Mouse (Mus musculus): ENCODE results near the gene Fcgr3.

Gene Fcgr3

GRCm38 (mm10) chr1:171050774-171051173 lies 14.0 kb downstream of the Fcgr3 start:
- DNase-seq (ENCODE audit: low read depth, low spot score), result no peak

GRCm38 (mm10) chr1:171049263-171049662 lies 15.5 kb downstream of the Fcgr3 start:
- DNase-seq (ENCODE audit: low read depth, low spot score), result no peak

GRCm38 (mm10) chr1:171046501-171046900 lies 18.2 kb downstream of the Fcgr3 start:
- DNase-seq (ENCODE audit: low read depth, low spot score), result no peak

- no peak for DNase-seq (ENCODE audit: low read depth, low spot score)
These were observed 19.7 kb downstream of the Fcgr3 start for GRCm38 (mm10) chr1:171045079-171045465.

- DNase-seq (ENCODE audit: low read depth, low spot score), result peak; percentile 71
These were observed 20.2 kb downstream of the Fcgr3 start for GRCm38 (mm10) chr1:171044365-171045078.

GRCm38 (mm10) chr1:171043594-171044153 lies 21.1 kb downstream of the Fcgr3 start:
- no peak for DNase-seq (ENCODE audit: low read depth, low spot score)

- no peak for DNase-seq (ENCODE audit: low read depth, low spot score)
These were observed 24.9 kb downstream of the Fcgr3 start for GRCm38 (mm10) chr1:171039880-171040279.

- DNase-seq (ENCODE audit: low read depth, low spot score), result no peak
These were observed 25.6 kb downstream of the Fcgr3 start for GRCm38 (mm10) chr1:171039135-171039534.

GRCm38 (mm10) chr1:171037861-171038721 lies 26.6 kb downstream of the Fcgr3 start:
- peak; percentile 70 for DNase-seq (ENCODE audit: low read depth, low spot score)

- DNase-seq (ENCODE audit: low read depth, low spot score), result peak; percentile 79
These were observed 28.0 kb downstream of the Fcgr3 start for GRCm38 (mm10) chr1:171036550-171037324.

- no peak for DNase-seq (ENCODE audit: low read depth, low spot score)
These were observed 29.1 kb downstream of the Fcgr3 start for GRCm38 (mm10) chr1:171035611-171036010.

- no peak for DNase-seq (ENCODE audit: low read depth, low spot score)
These were observed 30.5 kb downstream of the Fcgr3 start for GRCm38 (mm10) chr1:171034201-171034600.

- DNase-seq (ENCODE audit: low read depth, low spot score), result no peak
These were observed 31.0 kb downstream of the Fcgr3 start for GRCm38 (mm10) chr1:171033756-171034155.

- DNase-seq (ENCODE audit: low read depth, low spot score), result no peak
These were observed 31.5 kb downstream of the Fcgr3 start for GRCm38 (mm10) chr1:171033196-171033595.

GRCm38 (mm10) chr1:171032691-171033090 lies 32.0 kb downstream of the Fcgr3 start:
- DNase-seq (ENCODE audit: low read depth, low spot score), result no peak

- DNase-seq (ENCODE audit: low read depth, low spot score), result no peak
These were observed 33.0 kb downstream of the Fcgr3 start for GRCm38 (mm10) chr1:171031752-171032151.

- no peak for DNase-seq (ENCODE audit: low read depth, low spot score)
These were observed 45.3 kb downstream of the Fcgr3 start for GRCm38 (mm10) chr1:171019311-171019950.

- DNase-seq (ENCODE audit: low read depth, low spot score), result no peak
These were observed 46.0 kb downstream of the Fcgr3 start, which contains the start of gene Fcgr4 for GRCm38 (mm10) chr1:171018737-171019136. Fcgr4 (plus strand) TSS chr1:171018920.

- no peak for DNase-seq (ENCODE audit: low read depth, low spot score)
These were observed 47.1 kb downstream of the Fcgr3 start for GRCm38 (mm10) chr1:171017468-171018158.

- no peak for DNase-seq (ENCODE audit: low read depth, low spot score)
These were observed 47.9 kb downstream of the Fcgr3 start for GRCm38 (mm10) chr1:171016676-171017356.

Data from c-Kit-negative CD71-positive TER-119-positive erythroid progenitor cells, embryonic 14.5 days (primary cell).